Comparison of ENCODE assay signal across 23 mouse cellular contexts in the genomic region with DNA sequence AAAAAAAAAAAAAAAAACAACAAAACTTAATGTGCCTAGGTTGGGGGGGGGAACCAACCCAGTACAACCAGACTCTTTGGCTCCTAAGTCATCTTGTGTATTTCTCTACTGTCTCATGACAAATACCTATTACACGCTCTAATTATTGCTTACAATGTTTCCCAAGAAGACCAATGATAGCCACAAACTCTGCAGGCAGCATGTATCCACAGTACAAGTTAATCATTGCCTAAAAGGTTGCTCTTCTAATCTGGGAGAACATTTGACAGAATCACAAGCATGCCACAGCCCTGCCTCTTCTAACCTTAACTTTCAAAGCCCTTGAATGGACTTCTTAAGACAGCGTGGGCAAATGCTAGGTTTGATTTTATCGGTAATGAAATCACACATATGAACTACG.
DNase-seq lines count a peak whose midpoint lies in the region; ATAC-seq lines count a peak whose summit lies in the region.
"Had no signal": no experiment of that assay in that cellular context is flagged by ENCODE, and none has a peak within 500 bp of the region (broad histone marks: within the 10 kb centered on the region; RNA-seq: fewer than 3 reads in every experiment).

No protein-coding gene starts in this region.

- H3K27me3 ChIP-seq in heart, embryonic 10.5 days (ENCODE audit: insufficient read depth, poor library complexity, severe bottlenecking): no peaks in the 10 kb centered on the region
- H3K27me3 ChIP-seq: heart, embryonic 15.5 days; hindbrain, embryonic 13.5 days had no signal

- no peaks in the 10 kb centered on the region for H3K9me3 ChIP-seq in heart, embryonic 10.5 days
- H3K9me3 ChIP-seq: forebrain, embryonic 13.5 days; heart, embryonic 15.5 days had no signal

- H3K27ac ChIP-seq in heart, embryonic 10.5 days: no peak overlapping the region
- H3K27ac ChIP-seq: embryonic facial prominence, embryonic 10.5 days; forebrain, embryonic 13.5 days; gastrocnemius, adult 2 months; heart, embryonic 15.5 days; hindbrain, embryonic 13.5 days had no signal

- ATAC-seq in granulocyte monocyte progenitor cell, adult 5-6 weeks (replicated peaks; ENCODE audit: poor library complexity, severe bottlenecking): no peak
- ATAC-seq: activated CD4-positive, CD25-positive, alpha-beta regulatory T cell, adult 4 months; CD4-positive, CD25-positive, alpha-beta regulatory T cell, adult 4 months; forebrain, embryonic 13.5 days had no signal

- H3K4me1 ChIP-seq in heart, embryonic 10.5 days: peaks cover 34% of the 10 kb centered on the region

- H3K36me3 ChIP-seq in heart, embryonic 10.5 days: peaks cover 18% of the 10 kb centered on the region; the same call in 1 of the 2 replicates
- H3K36me3 ChIP-seq: embryonic facial prominence, embryonic 10.5 days; G1E; heart, embryonic 15.5 days; hindbrain, embryonic 13.5 days had no signal

- 89% methylated on average over 4 of the region's 4 CpGs for WGBS in heart, embryonic 10.5 days

- H3K4me3 ChIP-seq in heart, embryonic 10.5 days: no peak overlapping the region
- H3K4me3 ChIP-seq: embryonic facial prominence, embryonic 10.5 days; forebrain, embryonic 13.5 days; gastrocnemius, adult 2 months; heart, embryonic 15.5 days; hindbrain, embryonic 13.5 days had no signal

- DNase-seq in heart, adult 11 months: peak; percentile 7
- no peak for DNase-seq in heart, embryonic 10.5 days (ENCODE audit: low spot score)
- peak; percentile 18 to 74 for DNase-seq in kidney, adult 8-10 months
- no peak for DNase-seq in kidney, adult 18-20 months
- peak; percentile 86 for DNase-seq in Muller cell, postnatal 12 days (ENCODE audit: inconsistent ontology term)
- DNase-seq in kidney, postnatal 36 days: peak; percentile 21 to 70
- no peak for DNase-seq in lung, postnatal 4 days
- DNase-seq: adrenal gland, postnatal 14 days; B cell, adult 2 months; cerebellum, adult 2 months; cerebellum, postnatal 10 days; gastrocnemius, adult 2 months; gastrocnemius, postnatal 25 days; heart, adult 18-20 months; heart, postnatal 14 days had no signal

Comparison
In these comparisons a context has a peak if more than half of its experiments do, and no peak if none do; other contexts are left out.
1. DNase-seq: peak in heart, adult 11 months (single experiment), kidney, adult 8-10 months (2 of 2), Muller cell, postnatal 12 days (single experiment) and kidney, postnatal 36 days (2 of 2); none in heart, embryonic 10.5 days (single experiment), kidney, adult 18-20 months (single experiment) and lung, postnatal 4 days (0 of 2).